Mouse (Mus musculus) heart, embryonic 16.5 days (tissue): ENCODE measurements at regions not wholly inside any gene's neighbourhood (a gene's known extent, or its start where the extent isn't known, plus 50 kb on each side); places are given as distances from the start of the nearest gene placed in this dataset.

Experiments
- ATAC-seq: fragments of 200-750 bp; cut with Nextera tagmentation; replicated peaks from 2 replicates; pipeline ENCODE4 v1.8.0; 2017; ENCODE audit warnings: moderate number of reproducible peaks; ENCODE audit not compliant: insufficient read depth, low FRiP score; ENCODE audit errors: extremely low read depth
- H3K27ac ChIP-seq: fragments of 300-500 bp; sonication (generic); 2 replicates; pipeline ENCODE4 v1.5.1; 2014; ENCODE audit warnings: mild to moderate bottlenecking, low read length, control low read depth, moderate library complexity
- H3K27me3 ChIP-seq: fragments of 300-500 bp; sonication (generic); 2 replicates; pipeline ENCODE4 v1.6.1; 2014; ENCODE audit warnings: low read length, mixed read lengths; ENCODE audit not compliant: control insufficient read depth, insufficient read depth
- H3K36me3 ChIP-seq: fragments of 300-500 bp; sonication (generic); 2 replicates; pipeline ENCODE4 v1.6.1; 2014; ENCODE audit not compliant: control insufficient read depth, insufficient read depth
- H3K4me1 ChIP-seq: fragments of 300-500 bp; sonication (generic); 2 replicates; pipeline ENCODE4 v1.6.1; 2014; ENCODE audit warnings: low read length, mixed read lengths; ENCODE audit not compliant: control insufficient read depth, insufficient read depth
- H3K4me2 ChIP-seq: fragments of 300-500 bp; sonication (generic); 2 replicates; pipeline ENCODE4 v1.6.1; 2014; ENCODE audit warnings: low read depth, mild to moderate bottlenecking, control low read depth, low read length
- H3K4me3 ChIP-seq: fragments of 300-500 bp; sonication (generic); 2 replicates; pipeline ENCODE4 v1.5.1; 2014; ENCODE audit warnings: mild to moderate bottlenecking, control low read depth, low read length
- H3K9ac ChIP-seq: fragments of 300-500 bp; sonication (generic); 2 replicates; pipeline ENCODE4 v1.6.1; 2014; ENCODE audit warnings: low read length, control low read depth
- H3K9me3 ChIP-seq: fragments of 300-500 bp; sonication (generic); replicated peaks from 2 replicates; pipeline ENCODE4 v1.6.1; 2016; ENCODE audit warnings: low read length; ENCODE audit not compliant: control insufficient read depth
- WGBS: fragments of 180-500 bp; shearing (Covaris S2); extraction: QIAGEN DNeasy Blood & Tissue Kit; methylation state at CpG from one replicate; pipeline ENCODE4 v1.1.7; 2014; 5-methylcytosine and 5-hydroxymethylcytosine counted together

GRCm38 (mm10) chr10:43748300-43748699, 153.2 kb downstream of the Qrsl1 start:
- WGBS, result 83% methylated on average over 3 of the region's 3 CpGs
- no peak for ATAC-seq
- no peak overlapping the region for H3K27ac ChIP-seq

GRCm38 (mm10) chr10:43749496-43750110, 151.9 kb downstream of the Qrsl1 start:
- WGBS, result 89% methylated on average over 4 of the region's 4 CpGs
- H3K36me3 ChIP-seq, result no peaks in the 10 kb centered on the region
- H3K27ac ChIP-seq, result no peak overlapping the region
- no peak overlapping the region for H3K4me3 ChIP-seq
- no peak overlapping the region for H3K4me2 ChIP-seq
- no peak overlapping the region for H3K9ac ChIP-seq
- H3K27me3 ChIP-seq, result no peaks in the 10 kb centered on the region
- no peak for ATAC-seq
- H3K9me3 ChIP-seq, result 0 out of 2 replicates have a peak, but pooled peaks cover 5% of the 10 kb centered on the region
- H3K4me1 ChIP-seq, result peaks cover 6% of the 10 kb centered on the region

More at GRCm38 (mm10) chr10:43748300-43748699, 153.2 kb downstream of the Qrsl1 start:
- Histone ChIP-seq H3K4me1 (peaks cover 6% of the 10 kb centered on the region), H3K9me3 (0 out of 2 replicates have a peak, but pooled peaks cover 5% of the 10 kb centered on the region), H3K9ac (no peak overlapping the region), H3K36me3 (no peaks in the 10 kb centered on the region), H3K4me3 (no peak overlapping the region), H3K4me2 (no peak overlapping the region), H3K27me3 (no peaks in the 10 kb centered on the region)

GRCm38 (mm10) chr10:43750401-43750800, 151.1 kb downstream of the Qrsl1 start:
- 83% methylated on average over 6 of the region's 6 CpGs for WGBS
- H3K9me3 ChIP-seq, result 0 out of 2 replicates have a peak, but pooled peaks cover 5% of the 10 kb centered on the region
- no peaks in the 10 kb centered on the region for H3K27me3 ChIP-seq
- H3K4me1 ChIP-seq, result peaks cover 6% of the 10 kb centered on the region
- no peak overlapping the region for H3K4me2 ChIP-seq
- no peak overlapping the region for H3K9ac ChIP-seq
- H3K4me3 ChIP-seq, result no peak overlapping the region
- no peaks in the 10 kb centered on the region for H3K36me3 ChIP-seq
- H3K27ac ChIP-seq, result no peak overlapping the region
- ATAC-seq, result no peak

- Histone ChIP-seq H3K27ac (no peak overlapping the region), H3K9ac (no peak overlapping the region), H3K36me3 (no peaks in the 10 kb centered on the region), H3K27me3 (no peaks in the 10 kb centered on the region), H3K9me3 (0 out of 2 replicates have a peak, but pooled peaks cover 5% of the 10 kb centered on the region), H3K4me3 (no peak overlapping the region), H3K4me1 (peaks cover 6% of the 10 kb centered on the region), H3K4me2 (no peak overlapping the region)
- ATAC-seq, result no peak
- 71% methylated on average over 10 of the region's 10 CpGs for WGBS
Measured at GRCm38 (mm10) chr10:43750854-43751253, 150.7 kb downstream of the Qrsl1 start.

GRCm38 (mm10) chr10:43751881-43752675, 149.5 kb downstream of the Qrsl1 start:
- H3K9me3 ChIP-seq, result 0 out of 2 replicates have a peak, but pooled peaks cover 5% of the 10 kb centered on the region
- peak; percentile 41; the same call in 1 of the 2 replicates for ATAC-seq
- H3K4me2 ChIP-seq, result no peak overlapping the region
- H3K4me3 ChIP-seq, result no peak overlapping the region
- H3K9ac ChIP-seq, result no peak overlapping the region
- 39% methylated on average over 5 of the region's 5 CpGs for WGBS
- peaks cover 6% of the 10 kb centered on the region for H3K4me1 ChIP-seq
- H3K36me3 ChIP-seq, result no peaks in the 10 kb centered on the region
- no peak overlapping the region for H3K27ac ChIP-seq
- H3K27me3 ChIP-seq, result no peaks in the 10 kb centered on the region

- H3K4me2 ChIP-seq, result no peak overlapping the region
- peaks cover 5% of the 10 kb centered on the region for H3K4me1 ChIP-seq
- H3K4me3 ChIP-seq, result no peak overlapping the region
- no peaks in the 10 kb centered on the region for H3K9me3 ChIP-seq
- ATAC-seq, result no peak
- no peak overlapping the region for H3K27ac ChIP-seq
- no peaks in the 10 kb centered on the region for H3K27me3 ChIP-seq
- WGBS, result 63% methylated on average over 6 of the region's 6 CpGs
- H3K36me3 ChIP-seq, result no peaks in the 10 kb centered on the region
- H3K9ac ChIP-seq, result no peak overlapping the region
Measured at GRCm38 (mm10) chr10:43756881-43757565, 144.5 kb downstream of the Qrsl1 start.

- Histone ChIP-seq H3K9me3 (no peaks in the 10 kb centered on the region), H3K9ac (no peak overlapping the region)
- WGBS, result 72% methylated on average over 8 of the region's 10 CpGs
Measured at GRCm38 (mm10) chr10:43758124-43759025, 143.2 kb downstream of the Qrsl1 start.

GRCm38 (mm10) chr10:43759186-43759905, 142.2 kb downstream of the Qrsl1 start:
- Histone ChIP-seq H3K4me1 (peaks cover 2% of the 10 kb centered on the region; the same call in 1 of the 2 replicates), H3K27me3 (no peaks in the 10 kb centered on the region), H3K9ac (no peak overlapping the region), H3K4me3 (no peak overlapping the region), H3K4me2 (no peak overlapping the region), H3K27ac (no peak overlapping the region), H3K9me3 (no peaks in the 10 kb centered on the region), H3K36me3 (no peaks in the 10 kb centered on the region)
- ATAC-seq, result no peak
- WGBS, result 67% methylated on average over 14 of the region's 14 CpGs

More at GRCm38 (mm10) chr10:43758124-43759025, 143.2 kb downstream of the Qrsl1 start:
- Histone ChIP-seq H3K27me3 (no peaks in the 10 kb centered on the region), H3K4me3 (no peak overlapping the region), H3K27ac (no peak overlapping the region), H3K4me2 (no peak overlapping the region), H3K36me3 (no peaks in the 10 kb centered on the region), H3K4me1 (peaks cover 2% of the 10 kb centered on the region; the same call in 1 of the 2 replicates)
- no peak for ATAC-seq
